In genomic region chr5:77155526-77155925, GRCm38 (mm10) we compare ENCODE assay signal across 16 mouse cellular contexts. TPM values are rescaled to one million over a fixed set of nuclear protein-coding genes. Genes with fewer than 3 reads are reported as not detected.
"Had no signal": no experiment of that assay in that cellular context is flagged by ENCODE, and none has a peak within 500 bp of the region (broad histone marks: within the 10 kb centered on the region; RNA-seq: fewer than 3 reads in every experiment).

No protein-coding gene starts in this region.

- ATAC-seq: intestine, embryonic 15.5 days; liver, embryonic 12.5 days; midbrain, embryonic 13.5 days had no signal

- H3K4me2 ChIP-seq: intestine, embryonic 15.5 days; limb, embryonic 13.5 days; liver, embryonic 12.5 days; midbrain, embryonic 13.5 days had no signal

- H3K27ac ChIP-seq: intestine, embryonic 15.5 days; limb, embryonic 13.5 days; liver, embryonic 12.5 days; macrophage; midbrain, embryonic 13.5 days had no signal

- H3K4me1 ChIP-seq: intestine, embryonic 15.5 days; midbrain, embryonic 13.5 days had no signal

- H3K4me3 ChIP-seq: intestine, embryonic 15.5 days; limb, embryonic 13.5 days; liver, embryonic 12.5 days; midbrain, embryonic 13.5 days had no signal

- H3K36me3 ChIP-seq: intestine, embryonic 15.5 days; limb, embryonic 13.5 days; liver, embryonic 12.5 days; midbrain, embryonic 13.5 days had no signal

- DNase-seq: kidney, adult 2 months; kidney, postnatal 36 days; layer of hippocampus, adult 9-11 months; right cerebral cortex, adult 18-20 months; right cerebral cortex, postnatal 25 days; thymus, postnatal 36 days had no signal

- H3K9me3 ChIP-seq: intestine, embryonic 15.5 days; limb, embryonic 13.5 days; liver, embryonic 12.5 days; midbrain, embryonic 13.5 days had no signal

- H3K27me3 ChIP-seq: intestine, embryonic 15.5 days; limb, embryonic 13.5 days had no signal

- H3K9ac ChIP-seq: intestine, embryonic 15.5 days; limb, embryonic 13.5 days; liver, embryonic 12.5 days; midbrain, embryonic 13.5 days had no signal

RNA-seq across cellular contexts. Expression of gene Hopx, which starts 40.6 kb away (rescaled TPM):
- polyA plus RNA-seq: liver, embryonic 12.5 days had no signal

RNA-seq across cellular contexts. Expression of gene Spink2, which starts 55.7 kb away (rescaled TPM):
- total RNA-seq: layer of hippocampus, adult 18-20 months; left cerebral cortex, postnatal 36 days; midbrain, postnatal 0 days had no signal
- polyA plus RNA-seq: liver, embryonic 12.5 days; liver, embryonic 16.5 days; macrophage; small intestine, adult 2 months had no signal
